Mouse (Mus musculus): ENCODE results near the gene Dlgap3. TPM values are rescaled to one million over a fixed set of nuclear protein-coding genes. Genes with fewer than 3 reads are reported as not detected.
A peak's percentile ranks its signal among the peaks of the same experiment; 100 is the strongest.

Dlgap3 gene
- 1.2 and 1.4 TPM in 2 replicates for polyA plus RNA-seq (2014; fragmentation: Nextera tagmentation; extraction: Ambion mirVana)

- H3K27ac ChIP-seq (ENCODE audit: low read depth, low read length) = no peak within 1 kb of the TSS
- no peaks in the 10 kb centered on the region for H3K9me3 ChIP-seq (replicated peaks; ENCODE audit: control insufficient read depth, low read length)
- peaks cover 9% of the 10 kb centered on the region for H3K4me1 ChIP-seq (ENCODE audit: control insufficient read depth, insufficient read depth, low read length)
- peak within 1 kb of the TSS; percentile 72 for H3K4me3 ChIP-seq (ENCODE audit: low read depth, low read length)
- peaks cover 63% of the 10 kb centered on the region for H3K27me3 ChIP-seq (ENCODE audit: control insufficient read depth, insufficient read depth, low read length)
- WGBS (ENCODE audit: insufficient replicate concordance) = 1% methylated on average over 56 of the region's 67 CpGs
- peak within 1 kb of the TSS; percentile 65 for H3K9ac ChIP-seq (ENCODE audit: low read depth, low read length)
- H3K36me3 ChIP-seq (ENCODE audit: control insufficient read depth, insufficient read depth, low read length) = no peaks in the 10 kb centered on the region
- peak; percentile 46; the same call in 1 of the 2 replicates for ATAC-seq (replicated peaks; ENCODE audit: insufficient number of reproducible peaks, low FRiP score, low TSS enrichment)
- peak within 1 kb of the TSS; percentile 91 for H3K4me2 ChIP-seq
Observed at GRCm38 (mm10) chr4:127168914-127169345, at the start of gene Dlgap3. Dlgap3 (plus strand) TSS chr4:127169204.

- no peaks in the 10 kb centered on the region for H3K27me3 ChIP-seq (ENCODE audit: control insufficient read depth, insufficient read depth, low read length)
- no peak within 1 kb of the TSS for H3K9ac ChIP-seq (ENCODE audit: low read depth, low read length)
- ATAC-seq (replicated peaks; ENCODE audit: insufficient number of reproducible peaks, low FRiP score, low TSS enrichment) = no peak
- no peaks in the 10 kb centered on the region for H3K9me3 ChIP-seq (replicated peaks; ENCODE audit: control insufficient read depth, low read length)
- no peak within 1 kb of the TSS for H3K4me2 ChIP-seq
- H3K4me3 ChIP-seq (ENCODE audit: low read depth, low read length) = no peak within 1 kb of the TSS
- H3K4me1 ChIP-seq (ENCODE audit: control insufficient read depth, insufficient read depth, low read length) = 0 out of 2 replicates have a peak, but pooled peaks cover 3% of the 10 kb centered on the region
- H3K27ac ChIP-seq (ENCODE audit: low read depth, low read length) = no peak within 1 kb of the TSS
- H3K36me3 ChIP-seq (ENCODE audit: control insufficient read depth, insufficient read depth, low read length) = no peaks in the 10 kb centered on the region
- WGBS (ENCODE audit: insufficient replicate concordance) = 83% methylated on average over 5 of the region's 5 CpGs
Observed at GRCm38 (mm10) chr4:127123391-127123790, 45.6 kb upstream of the Dlgap3 start, which contains the start of gene Tmem35b. Tmem35b (plus strand) TSS chr4:127123691.

GRCm38 (mm10) chr4:127124331-127124730 lies 44.7 kb upstream of the Dlgap3 start:
- 89% methylated on average over 1 of the region's 1 CpGs for WGBS (ENCODE audit: insufficient replicate concordance)
- H3K27ac ChIP-seq (ENCODE audit: low read depth, low read length) = no peak overlapping the region
- H3K27me3 ChIP-seq (ENCODE audit: control insufficient read depth, insufficient read depth, low read length) = no peaks in the 10 kb centered on the region
- no peak for ATAC-seq (replicated peaks; ENCODE audit: insufficient number of reproducible peaks, low FRiP score, low TSS enrichment)
- no peaks in the 10 kb centered on the region for H3K9me3 ChIP-seq (replicated peaks; ENCODE audit: control insufficient read depth, low read length)
- 0 out of 2 replicates have a peak, but pooled peaks cover 3% of the 10 kb centered on the region for H3K4me1 ChIP-seq (ENCODE audit: control insufficient read depth, insufficient read depth, low read length)
- no peak overlapping the region for H3K4me2 ChIP-seq
- no peak overlapping the region for H3K9ac ChIP-seq (ENCODE audit: low read depth, low read length)
- no peak overlapping the region for H3K4me3 ChIP-seq (ENCODE audit: low read depth, low read length)
- H3K36me3 ChIP-seq (ENCODE audit: control insufficient read depth, insufficient read depth, low read length) = no peaks in the 10 kb centered on the region; the same call in 1 of the 2 replicates

- H3K36me3 ChIP-seq (ENCODE audit: control insufficient read depth, insufficient read depth, low read length) = no peaks in the 10 kb centered on the region; the same call in 1 of the 2 replicates
- H3K4me3 ChIP-seq (ENCODE audit: low read depth, low read length) = peak overlapping the region; percentile 58
- H3K9ac ChIP-seq (ENCODE audit: low read depth, low read length) = peak overlapping the region; percentile 73
- 0 out of 2 replicates have a peak, but pooled peaks cover 3% of the 10 kb centered on the region for H3K4me1 ChIP-seq (ENCODE audit: control insufficient read depth, insufficient read depth, low read length)
- ATAC-seq (replicated peaks; ENCODE audit: insufficient number of reproducible peaks, low FRiP score, low TSS enrichment) = peak; percentile 94
- H3K27me3 ChIP-seq (ENCODE audit: control insufficient read depth, insufficient read depth, low read length) = no peaks in the 10 kb centered on the region
- WGBS (ENCODE audit: insufficient replicate concordance) = 1% methylated on average over 35 of the region's 35 CpGs
- H3K9me3 ChIP-seq (replicated peaks; ENCODE audit: control insufficient read depth, low read length) = no peaks in the 10 kb centered on the region
- peak overlapping the region; percentile 90 for H3K4me2 ChIP-seq
- no peak overlapping the region for H3K27ac ChIP-seq (ENCODE audit: low read depth, low read length)
Observed at GRCm38 (mm10) chr4:127125834-127126463, 43.1 kb upstream of the Dlgap3 start.

GRCm38 (mm10) chr4:127134687-127135086 lies 34.3 kb upstream of the Dlgap3 start:
- no peaks in the 10 kb centered on the region for H3K9me3 ChIP-seq (replicated peaks; ENCODE audit: control insufficient read depth, low read length)
- H3K9ac ChIP-seq (ENCODE audit: low read depth, low read length) = no peak overlapping the region
- H3K27me3 ChIP-seq (ENCODE audit: control insufficient read depth, insufficient read depth, low read length) = no peaks in the 10 kb centered on the region
- no peak overlapping the region for H3K4me3 ChIP-seq (ENCODE audit: low read depth, low read length)
- WGBS (ENCODE audit: insufficient replicate concordance) = 32% methylated on average over 1 of the region's 1 CpGs
- H3K4me2 ChIP-seq = no peak overlapping the region
- no peaks in the 10 kb centered on the region for H3K36me3 ChIP-seq (ENCODE audit: control insufficient read depth, insufficient read depth, low read length)
- ATAC-seq (replicated peaks; ENCODE audit: insufficient number of reproducible peaks, low FRiP score, low TSS enrichment) = no peak
- no peaks in the 10 kb centered on the region for H3K4me1 ChIP-seq (ENCODE audit: control insufficient read depth, insufficient read depth, low read length)
- no peak overlapping the region for H3K27ac ChIP-seq (ENCODE audit: low read depth, low read length)

- H3K4me1 ChIP-seq (ENCODE audit: control insufficient read depth, insufficient read depth, low read length) = no peaks in the 10 kb centered on the region
- no peak overlapping the region for H3K9ac ChIP-seq (ENCODE audit: low read depth, low read length)
- H3K36me3 ChIP-seq (ENCODE audit: control insufficient read depth, insufficient read depth, low read length) = no peaks in the 10 kb centered on the region
- no peak overlapping the region for H3K4me3 ChIP-seq (ENCODE audit: low read depth, low read length)
- no peak overlapping the region for H3K27ac ChIP-seq (ENCODE audit: low read depth, low read length)
- no peaks in the 10 kb centered on the region for H3K27me3 ChIP-seq (ENCODE audit: control insufficient read depth, insufficient read depth, low read length)
- no peak for ATAC-seq (replicated peaks; ENCODE audit: insufficient number of reproducible peaks, low FRiP score, low TSS enrichment)
- H3K9me3 ChIP-seq (replicated peaks; ENCODE audit: control insufficient read depth, low read length) = no peaks in the 10 kb centered on the region
- WGBS (ENCODE audit: insufficient replicate concordance) = 74% methylated on average over 5 of the region's 5 CpGs
- H3K4me2 ChIP-seq = no peak overlapping the region
Observed at GRCm38 (mm10) chr4:127137591-127137990, 31.4 kb upstream of the Dlgap3 start.

- Histone ChIP-seq H3K4me1 (ENCODE audit: control insufficient read depth, insufficient read depth, low read length) (no peaks in the 10 kb centered on the region), H3K27me3 (ENCODE audit: control insufficient read depth, insufficient read depth, low read length) (no peaks in the 10 kb centered on the region), H3K9ac (ENCODE audit: low read depth, low read length) (no peak overlapping the region), H3K4me2 (no peak overlapping the region), H3K9me3 (replicated peaks; ENCODE audit: control insufficient read depth, low read length) (no peaks in the 10 kb centered on the region), H3K27ac (ENCODE audit: low read depth, low read length) (no peak overlapping the region), H3K4me3 (ENCODE audit: low read depth, low read length) (no peak overlapping the region), H3K36me3 (ENCODE audit: control insufficient read depth, insufficient read depth, low read length) (no peaks in the 10 kb centered on the region)
- 55% methylated on average over 6 of the region's 6 CpGs for WGBS (ENCODE audit: insufficient replicate concordance)
- no peak for ATAC-seq (replicated peaks; ENCODE audit: insufficient number of reproducible peaks, low FRiP score, low TSS enrichment)
Observed at GRCm38 (mm10) chr4:127138486-127138885, 30.5 kb upstream of the Dlgap3 start.

GRCm38 (mm10) chr4:127150031-127150430 lies 19.0 kb upstream of the Dlgap3 start:
- Histone ChIP-seq H3K27ac (ENCODE audit: low read depth, low read length) (no peak overlapping the region), H3K9me3 (replicated peaks; ENCODE audit: control insufficient read depth, low read length) (no peaks in the 10 kb centered on the region), H3K9ac (ENCODE audit: low read depth, low read length) (no peak overlapping the region), H3K4me2 (no peak overlapping the region), H3K36me3 (ENCODE audit: control insufficient read depth, insufficient read depth, low read length) (no peaks in the 10 kb centered on the region), H3K4me3 (ENCODE audit: low read depth, low read length) (no peak overlapping the region), H3K4me1 (ENCODE audit: control insufficient read depth, insufficient read depth, low read length) (no peaks in the 10 kb centered on the region), H3K27me3 (ENCODE audit: control insufficient read depth, insufficient read depth, low read length) (no peaks in the 10 kb centered on the region)
- ATAC-seq (replicated peaks; ENCODE audit: insufficient number of reproducible peaks, low FRiP score, low TSS enrichment) = no peak
- 75% methylated on average over 13 of the region's 13 CpGs for WGBS (ENCODE audit: insufficient replicate concordance)

GRCm38 (mm10) chr4:127153345-127153744 lies 15.7 kb upstream of the Dlgap3 start:
- H3K4me1 ChIP-seq (ENCODE audit: control insufficient read depth, insufficient read depth, low read length) = no peaks in the 10 kb centered on the region
- H3K9me3 ChIP-seq (replicated peaks; ENCODE audit: control insufficient read depth, low read length) = no peaks in the 10 kb centered on the region
- 44% methylated on average over 1 of the region's 1 CpGs for WGBS (ENCODE audit: insufficient replicate concordance)
- no peaks in the 10 kb centered on the region for H3K36me3 ChIP-seq (ENCODE audit: control insufficient read depth, insufficient read depth, low read length)
- no peak overlapping the region for H3K27ac ChIP-seq (ENCODE audit: low read depth, low read length)
- no peak overlapping the region for H3K4me2 ChIP-seq
- ATAC-seq (replicated peaks; ENCODE audit: insufficient number of reproducible peaks, low FRiP score, low TSS enrichment) = no peak
- no peak overlapping the region for H3K9ac ChIP-seq (ENCODE audit: low read depth, low read length)
- H3K27me3 ChIP-seq (ENCODE audit: control insufficient read depth, insufficient read depth, low read length) = no peaks in the 10 kb centered on the region
- H3K4me3 ChIP-seq (ENCODE audit: low read depth, low read length) = no peak overlapping the region

Data from heart, embryonic 11.5 days (tissue).